Mouse (Mus musculus) testis, adult 2 months (tissue): Measurements from ENCODE around the gene Taok2. TPM values are rescaled to one million over a fixed set of nuclear protein-coding genes. Genes with fewer than 3 reads are reported as not detected.

ENCODE experiments used
- H3K27ac ChIP-seq: fragments of 200-500 bp; 2 replicates; pipeline ENCODE4 v1.5.1; 2012; ENCODE audit warnings: low read depth, low read length; ENCODE audit not compliant: control insufficient read depth, insufficient read depth
- H3K27me3 ChIP-seq: fragments of 200-500 bp; 2 replicates; pipeline ENCODE4 v1.6.1; 2012; ENCODE audit warnings: mild to moderate bottlenecking, low read length, moderate library complexity; ENCODE audit not compliant: control insufficient read depth, insufficient read depth
- H3K36me3 ChIP-seq: fragments of 200-500 bp; 2 replicates; pipeline ENCODE4 v1.6.1; 2012; ENCODE audit warnings: mild to moderate bottlenecking, low read length; ENCODE audit not compliant: control insufficient read depth, insufficient read depth
- H3K4me1 ChIP-seq: fragments of 200-500 bp; 2 replicates; pipeline ENCODE4 v1.6.1; 2012; ENCODE audit warnings: low read length; ENCODE audit not compliant: control insufficient read depth, insufficient read depth
- H3K4me3 ChIP-seq: fragments of 200-500 bp; 2 replicates; pipeline ENCODE4 v1.5.1; 2012; ENCODE audit warnings: low read depth, mild to moderate bottlenecking, low read length, moderate library complexity, mixed read lengths; ENCODE audit not compliant: control insufficient read depth
- CTCF ChIP-seq: fragments of 200-500 bp; IDR thresholded peaks from 2 replicates; pipeline ENCODE4 v1.5.1; 2012; ENCODE audit warnings: low read depth, mild to moderate bottlenecking, inconsistent platforms, low read length, moderate library complexity; ENCODE audit not compliant: control insufficient read depth, insufficient read depth, insufficient replicate concordance
- POLR2A ChIP-seq: fragments of 200-500 bp; IDR thresholded peaks from 2 replicates; pipeline ENCODE4 v1.6.1; 2012; ENCODE audit warnings: low read depth, mild to moderate bottlenecking, inconsistent platforms, low read length, moderate library complexity; ENCODE audit not compliant: control insufficient read depth
- polyA plus RNA-seq: library from polyadenylated mRNA; depleted of rRNA; stranded (reverse); fragments of >200 nt; gene quantifications from 2 replicates; pipeline ENCODE4 v1.2.3, GENCODE M21; 2012

Taok2 gene
- polyA plus RNA-seq, 1 experiment, result 43.5 TPM

DNA sequence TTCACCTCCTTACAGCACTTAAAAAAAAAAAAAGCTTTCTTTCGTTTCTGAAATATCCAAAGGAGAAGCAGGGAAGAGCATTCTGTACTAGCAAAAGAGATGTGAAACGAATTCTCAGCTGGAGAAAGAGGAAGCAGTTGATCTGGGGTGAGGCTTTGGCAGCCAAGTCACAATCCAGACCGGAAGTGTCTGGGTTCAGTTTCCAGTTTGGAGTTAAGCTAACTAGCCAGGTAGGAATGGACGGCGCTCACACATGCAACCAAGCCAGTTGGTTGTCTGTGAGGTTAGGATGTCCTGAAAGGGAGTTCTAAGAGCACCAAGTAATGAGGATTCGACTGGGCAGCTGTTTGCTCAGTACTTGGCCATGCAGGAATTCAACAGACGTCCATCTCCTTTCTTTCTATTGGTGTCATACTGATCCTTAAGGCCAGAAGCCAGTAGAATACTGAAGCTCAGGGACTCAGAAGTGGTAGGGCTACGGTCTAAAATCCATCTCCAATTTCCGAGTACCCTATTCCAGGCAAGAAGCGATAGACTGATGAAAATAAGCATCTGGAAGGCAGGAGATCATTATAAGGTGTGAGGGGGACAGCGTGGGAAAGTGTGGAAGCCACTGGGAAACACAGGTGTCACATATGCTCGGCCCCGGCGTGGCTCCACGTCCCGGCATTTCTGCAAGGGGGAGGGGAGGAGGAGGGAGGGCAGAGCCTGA is 13.0 kb upstream of the Taok2 start:
- TF ChIP-seq POLR2A, result no peak
- TF ChIP-seq CTCF, result no peak

DNA sequence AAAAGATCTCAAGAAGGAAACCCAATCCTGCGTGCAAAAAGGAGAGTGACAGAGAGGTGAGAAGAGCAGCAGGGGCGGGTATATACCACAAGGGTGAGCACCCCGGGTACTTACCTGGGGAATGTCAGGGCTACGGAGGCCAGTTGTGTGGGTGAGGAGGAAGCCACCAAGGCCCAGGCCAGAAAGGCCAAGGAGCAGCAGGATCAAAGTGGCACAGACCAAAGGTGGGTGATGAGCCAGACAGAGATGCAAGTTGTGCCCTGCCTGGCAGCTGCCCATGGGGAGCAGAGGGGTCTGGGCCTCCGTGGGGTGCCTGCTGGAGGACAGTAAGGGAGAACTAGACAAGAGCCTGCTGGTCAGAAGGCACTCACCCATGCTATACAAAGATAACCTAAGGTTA is 12.4 kb upstream of the Taok2 start:
- Histone ChIP-seq H3K36me3 (peaks cover 1% of the 10 kb centered on the region; the same call in 1 of the 2 replicates), H3K27ac (peak overlapping the region; percentile 63), H3K27me3 (no peaks in the 10 kb centered on the region), H3K4me3 (no peak overlapping the region), H3K4me1 (peaks cover 16% of the 10 kb centered on the region)
- TF ChIP-seq CTCF (no peak), POLR2A (no peak)

More for the DNA sequence above, 13.0 kb upstream of the Taok2 start:
- peak overlapping the region; percentile 72 for H3K4me3 ChIP-seq
- H3K4me1 ChIP-seq, result peaks cover 16% of the 10 kb centered on the region
- peaks cover 1% of the 10 kb centered on the region; the same call in 1 of the 2 replicates for H3K36me3 ChIP-seq
- no peaks in the 10 kb centered on the region for H3K27me3 ChIP-seq
- H3K27ac ChIP-seq, result peak overlapping the region; percentile 80

- Histone ChIP-seq H3K27ac (no peak overlapping the region), H3K27me3 (no peaks in the 10 kb centered on the region), H3K4me3 (no peak overlapping the region), H3K36me3 (peaks cover 1% of the 10 kb centered on the region; the same call in 1 of the 2 replicates), H3K4me1 (peaks cover under 1% of the 10 kb centered on the region; the same call in 1 of the 2 replicates)
- TF ChIP-seq POLR2A (no peak), CTCF (peak; percentile 18; the same call in 1 of the 2 replicates)
Measured at GRCm38 (mm10) chr7:126888852-126889251, 4.3 kb upstream of the Taok2 start.

DNA sequence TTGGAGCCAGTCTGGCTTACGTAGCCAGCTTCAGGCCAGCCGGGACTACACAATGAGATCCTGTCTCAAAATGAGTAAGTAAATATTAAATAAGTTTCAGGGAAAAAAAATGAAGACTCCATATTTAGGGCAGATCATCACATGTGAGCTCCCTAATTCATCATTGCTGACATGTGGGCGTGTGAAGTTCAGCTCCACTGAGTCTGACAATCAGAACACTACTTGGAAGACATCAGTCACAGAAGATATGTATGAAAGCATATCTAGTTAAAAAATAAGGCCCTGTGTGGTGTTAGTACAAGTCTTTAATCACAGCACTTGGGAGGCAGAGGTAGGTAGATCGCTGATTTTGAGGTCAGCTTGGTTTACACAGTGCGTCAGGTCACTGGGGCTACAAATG is 2.8 kb upstream of the Taok2 start:
- Histone ChIP-seq H3K27ac (no peak overlapping the region), H3K36me3 (peaks cover 1% of the 10 kb centered on the region; the same call in 1 of the 2 replicates)

DNA sequence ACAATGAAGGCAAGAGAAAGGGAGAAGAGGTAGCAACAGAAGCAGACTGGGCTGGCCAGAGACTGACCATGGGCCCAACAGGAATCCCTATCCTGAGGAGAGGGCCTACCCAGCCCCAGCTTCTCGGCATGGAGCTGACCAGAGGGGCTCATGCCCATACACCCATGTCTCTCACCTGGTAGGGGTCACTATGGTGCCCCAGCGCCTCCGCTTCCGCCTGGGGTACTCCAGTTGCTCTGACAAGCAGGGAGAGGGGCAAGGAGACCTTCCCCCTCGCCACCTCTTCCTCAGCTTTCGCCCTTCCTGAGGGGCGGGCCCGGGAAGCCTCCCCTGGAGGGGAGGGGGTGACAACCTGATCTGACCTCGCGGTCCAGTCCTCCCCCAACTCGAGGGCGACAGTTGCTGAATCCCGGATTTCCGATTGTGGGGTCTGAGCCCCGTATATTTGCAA is 747 bp downstream of the Taok2 start:
- Histone ChIP-seq H3K36me3 (peaks cover 1% of the 10 kb centered on the region), H3K27ac (peak overlapping the region; percentile 92), H3K4me3 (peak overlapping the region; percentile 91), H3K27me3 (no peaks in the 10 kb centered on the region), H3K4me1 (peaks cover 5% of the 10 kb centered on the region; the same call in 1 of the 2 replicates)
- TF ChIP-seq CTCF, result no peak
- TF ChIP-seq POLR2A, result no peak

More for the DNA sequence above, 2.8 kb upstream of the Taok2 start:
- Histone ChIP-seq H3K4me3 (no peak overlapping the region), H3K27me3 (no peaks in the 10 kb centered on the region), H3K4me1 (peaks cover 5% of the 10 kb centered on the region; the same call in 1 of the 2 replicates)
- TF ChIP-seq POLR2A (no peak), CTCF (no peak)

DNA sequence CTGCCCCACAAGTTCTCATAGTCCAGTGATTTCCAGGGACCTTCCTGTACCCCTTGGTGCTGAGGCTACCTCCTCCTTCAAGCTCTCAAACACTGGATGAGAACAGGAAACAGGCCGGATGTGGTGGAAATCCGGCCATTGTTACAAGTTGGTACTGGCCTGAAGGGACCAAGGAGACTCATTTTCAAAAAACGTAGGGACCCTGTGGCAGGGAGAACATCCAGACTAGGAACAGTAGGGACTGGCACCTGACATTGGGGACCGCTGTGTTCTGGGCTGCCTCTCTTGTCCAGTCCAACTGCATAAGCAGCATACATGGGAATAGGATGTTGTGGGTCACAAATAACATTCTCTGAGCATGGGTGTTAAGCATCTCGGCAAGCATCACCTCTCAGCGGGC is 3.5 kb downstream of the Taok2 start:
- no peak overlapping the region for H3K4me3 ChIP-seq
- peaks cover 5% of the 10 kb centered on the region for H3K36me3 ChIP-seq
- TF ChIP-seq CTCF (no peak), POLR2A (no peak)
- no peak overlapping the region for H3K27ac ChIP-seq
- H3K27me3 ChIP-seq, result no peaks in the 10 kb centered on the region
- peaks cover 5% of the 10 kb centered on the region; the same call in 1 of the 2 replicates for H3K4me1 ChIP-seq

DNA sequence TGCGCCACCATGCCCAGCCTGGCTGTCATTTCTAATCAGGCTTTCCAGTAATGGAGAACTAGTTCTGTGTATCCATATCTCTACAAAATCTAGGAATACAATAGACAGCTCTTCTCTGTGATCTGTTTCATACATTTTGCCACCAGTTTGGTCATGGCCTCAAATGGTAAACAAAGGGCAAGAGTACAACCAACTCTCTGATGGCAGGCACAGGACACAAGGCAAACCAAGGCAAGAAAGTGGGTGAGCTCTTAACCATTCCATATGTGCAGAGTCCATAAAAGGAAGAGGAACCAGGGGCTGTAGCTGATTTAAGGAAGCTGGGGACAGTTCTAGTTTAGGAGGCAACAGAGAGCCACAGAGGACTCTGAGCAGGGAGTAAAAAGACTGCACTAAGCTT is 7.3 kb downstream of the Taok2 start:
- no peak overlapping the region for H3K4me3 ChIP-seq
- no peak for TF ChIP-seq CTCF
- H3K27ac ChIP-seq, result no peak overlapping the region
- peaks cover 9% of the 10 kb centered on the region for H3K36me3 ChIP-seq
- no peaks in the 10 kb centered on the region for H3K27me3 ChIP-seq
- H3K4me1 ChIP-seq, result no peaks in the 10 kb centered on the region
